Comparison of ENCODE assay signal across 20 mouse cellular contexts in genomic region chr2:39480236-39480635, GRCm38 (mm10).
DNase-seq lines count a peak whose midpoint lies in the region; TF ChIP-seq lines count a peak whose summit lies in the region.
"Had no signal": no experiment of that assay in that cellular context is flagged by ENCODE, and none has a peak within 500 bp of the region (broad histone marks: within the 10 kb centered on the region; RNA-seq: fewer than 3 reads in every experiment).

No protein-coding gene starts in this region.

- DNase-seq in ES-CJ7 (ENCODE audit: low read depth, low spot score) = peak; percentile 72
- no peak for DNase-seq in ES-E14 (ENCODE audit: low read depth, low spot score)
- DNase-seq in ZHBTc4 (ENCODE audit: low read depth, low spot score) = peak; percentile 55
- no peak for DNase-seq in layer of hippocampus, adult 11-12 months (ENCODE audit: low spot score)
- no peak for DNase-seq in spleen, postnatal 36 days (ENCODE audit: low spot score in 2 of 2)
- DNase-seq: adrenal gland, adult 2 months; adrenal gland, postnatal 10 days; adrenal gland, postnatal 25 days; cerebellum, adult 11 months; cerebellum, adult 18-20 months; cerebellum, adult 8-10 months; cerebellum, adult 9-11 months; cerebellum, postnatal 14 days; cerebellum, postnatal 36 days; embryo, embryonic 11 days had no signal

- no peak overlapping the region for H3K9ac ChIP-seq in ES-E14 (ENCODE audit: insufficient read depth, low read depth, low read length, poor library complexity, severe bottlenecking)
- H3K9ac ChIP-seq: embryonic facial prominence, embryonic 13.5 days; embryonic facial prominence, embryonic 15.5 days; forebrain, embryonic 12.5 days had no signal

- no peak overlapping the region for H3K4me3 ChIP-seq in ES-E14 (ENCODE audit: insufficient read depth in 1 of 2, low read depth in 1 of 2, low read length in 2 of 2, poor library complexity in 1 of 2, severe bottlenecking in 1 of 2)
- H3K4me3 ChIP-seq: embryonic facial prominence, embryonic 13.5 days; embryonic facial prominence, embryonic 15.5 days; erythroblast, embryonic 14.5 days; forebrain, embryonic 10.5 days; forebrain, embryonic 12.5 days had no signal

- peaks cover 0 to 3% of the 10 kb centered on the region in 2 experiments; a peak in 1 of 4 replicates for H3K4me1 ChIP-seq in ES-E14 (ENCODE audit: control insufficient read depth in 2 of 2, insufficient read depth in 2 of 2, low read length in 2 of 2, poor library complexity in 1 of 2)
- H3K4me1 ChIP-seq: embryonic facial prominence, embryonic 13.5 days; embryonic facial prominence, embryonic 15.5 days had no signal

- peaks cover 2% of the 10 kb centered on the region for H3K9me3 ChIP-seq in ES-E14 (ENCODE audit: control insufficient read depth, insufficient read depth, low read depth, low read length)
- H3K9me3 ChIP-seq: embryonic facial prominence, embryonic 13.5 days; embryonic facial prominence, embryonic 15.5 days; forebrain, embryonic 10.5 days; forebrain, embryonic 12.5 days had no signal

- H3K27ac ChIP-seq in ES-E14 (ENCODE audit: insufficient read depth, low read depth, low read length, poor library complexity, severe bottlenecking) = 0 out of 2 replicates have a peak overlapping the region, but pooled peaks have one; percentile 10
- H3K27ac ChIP-seq: embryonic facial prominence, embryonic 13.5 days; embryonic facial prominence, embryonic 15.5 days; forebrain, embryonic 10.5 days; forebrain, embryonic 12.5 days had no signal

- in situ Hi-C loops in ES-E14 (cut with MboI; ENCODE audit: low sequenced_read_pairs in 2 of 2, unreplicated experiment in 2 of 2) = no loop called here

- no peaks in the 10 kb centered on the region for H3K36me3 ChIP-seq in ES-E14 (ENCODE audit: control insufficient read depth, insufficient read depth, low read length, poor library complexity, severe bottlenecking)
- H3K36me3 ChIP-seq: embryonic facial prominence, embryonic 13.5 days; embryonic facial prominence, embryonic 15.5 days; forebrain, embryonic 10.5 days; forebrain, embryonic 12.5 days had no signal

TF ChIP-seq in ES-E14, 5 proteins besides CTCF, POLR2A, EP300 and RAD21:
- no peak for TF ChIP-seq MAFK (IDR thresholded peaks at IDR 0.05; ENCODE audit: insufficient read depth, low read depth, low read length)

Comparison
In these comparisons a context has a peak if more than half of its experiments do, and no peak if none do; other contexts are left out.
1. DNase-seq: peak in ES-CJ7 (single experiment) and ZHBTc4 (single experiment); none in ES-E14 (single experiment), layer of hippocampus, adult 11-12 months (single experiment) and spleen, postnatal 36 days (0 of 2).